Mouse (Mus musculus): ENCODE measurements at regions not wholly inside any gene's neighbourhood (a gene's known extent, or its start where the extent isn't known, plus 50 kb on each side); places are given as distances from the start of the nearest gene placed in this dataset.

DNA sequence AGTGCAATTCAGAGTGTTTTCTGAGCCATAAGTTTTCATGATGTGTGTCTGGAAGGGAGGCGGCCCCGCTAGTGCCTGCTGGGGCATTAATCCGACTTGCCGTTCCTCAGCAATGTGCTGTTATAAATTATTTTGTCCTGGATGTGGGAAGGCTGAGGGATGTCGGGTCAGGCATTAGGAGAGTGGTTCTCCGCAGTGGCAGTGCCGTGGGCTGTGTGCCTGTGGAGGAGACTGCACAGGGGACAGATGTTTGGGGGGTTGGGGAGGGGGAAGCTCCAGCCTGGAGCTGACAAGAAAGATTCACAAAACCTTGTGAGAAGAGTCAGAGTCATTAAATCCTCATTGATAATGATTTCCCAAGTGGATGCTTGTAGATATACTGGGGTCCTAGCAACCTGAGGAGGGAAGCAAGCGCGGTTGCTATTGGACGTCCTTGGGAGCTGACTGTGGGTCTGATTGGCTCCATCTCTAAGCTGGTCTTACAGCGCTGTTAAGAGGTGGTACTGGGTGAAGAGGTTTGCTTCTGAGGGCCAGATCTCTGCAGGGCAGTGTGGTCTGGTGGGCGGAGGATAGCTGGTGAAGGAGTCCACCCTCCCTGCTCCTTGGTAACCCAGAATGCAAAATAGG, 234.5 kb downstream of the Uaca start:
- Histone ChIP-seq H3K27me3 (replicated peaks; ENCODE audit: control insufficient read depth, insufficient read depth, low read length) (no peaks in the 10 kb centered on the region), H3K9me3 (ENCODE audit: control insufficient read depth, low read length) (no peaks in the 10 kb centered on the region), H3K4me2 (ENCODE audit: low read length) (no peak overlapping the region), H3K4me1 (ENCODE audit: control insufficient read depth, insufficient read depth, low read depth, low read length) (peaks cover 20% of the 10 kb centered on the region), H3K9ac (ENCODE audit: low read depth, low read length) (no peak overlapping the region), H3K27ac (ENCODE audit: low read depth, low read length) (no peak overlapping the region), H3K4me3 (ENCODE audit: low read length) (no peak overlapping the region), H3K36me3 (ENCODE audit: control insufficient read depth, insufficient read depth, low read length) (no peaks in the 10 kb centered on the region)
- WGBS: 38% methylated on average over 12 of the region's 12 CpGs
- peak; percentile 73 for ATAC-seq

DNA sequence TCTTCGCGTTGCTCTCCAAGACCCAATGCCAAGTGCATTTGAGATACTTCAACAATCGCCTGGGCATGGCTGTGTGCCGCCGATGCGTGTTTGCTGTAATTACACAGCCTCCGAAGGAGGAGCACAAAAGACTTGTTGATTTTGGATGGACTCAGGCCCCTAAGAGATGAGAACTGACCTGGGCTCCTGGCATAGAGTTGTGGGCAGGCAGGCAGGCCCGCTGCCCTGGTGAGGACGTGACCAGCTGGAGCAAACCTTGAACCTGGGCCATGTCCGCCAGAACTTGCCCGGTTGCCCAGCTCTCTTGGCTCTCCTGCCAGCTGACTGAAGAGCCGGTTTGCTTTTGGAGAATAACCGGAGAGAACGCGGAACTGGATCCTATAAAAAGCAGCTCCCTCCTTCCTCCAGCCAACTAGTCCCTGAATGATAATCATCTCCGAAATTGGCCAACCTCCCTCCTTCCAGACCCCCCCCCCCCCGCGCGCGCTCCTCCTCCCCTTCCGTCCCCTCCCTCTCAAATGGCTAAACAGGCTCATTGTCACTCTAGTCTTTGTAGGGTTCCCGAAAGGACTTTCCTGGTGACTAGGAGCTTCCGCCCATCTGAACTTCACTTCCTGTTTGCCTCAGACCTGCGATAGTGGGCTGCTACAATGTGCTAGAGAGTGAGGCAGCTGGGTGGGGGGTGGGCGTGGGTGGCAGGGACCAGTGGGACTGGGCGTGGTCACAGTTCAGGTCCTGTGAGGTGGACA, 237.5 kb downstream of the Uaca start:
- H3K9me3 ChIP-seq (ENCODE audit: control insufficient read depth, low read length): no peaks in the 10 kb centered on the region
- peak; percentile 76 for ATAC-seq
- WGBS: 52% methylated on average over 26 of the region's 26 CpGs
- H3K4me3 ChIP-seq (ENCODE audit: low read length): no peak overlapping the region
- H3K4me1 ChIP-seq (ENCODE audit: control insufficient read depth, insufficient read depth, low read depth, low read length): peaks cover 20% of the 10 kb centered on the region
- 0 out of 2 replicates have a peak overlapping the region, but pooled peaks have one; percentile 1 for H3K4me2 ChIP-seq (ENCODE audit: low read length)
- H3K27ac ChIP-seq (ENCODE audit: low read depth, low read length): no peak overlapping the region
- H3K36me3 ChIP-seq (ENCODE audit: control insufficient read depth, insufficient read depth, low read length): no peaks in the 10 kb centered on the region
- H3K9ac ChIP-seq (ENCODE audit: low read depth, low read length): no peak overlapping the region
- H3K27me3 ChIP-seq (replicated peaks; ENCODE audit: control insufficient read depth, insufficient read depth, low read length): no peaks in the 10 kb centered on the region

GRCm38 (mm10) chr9:61032448-61033433, 238.4 kb downstream of the Uaca start:
- Histone ChIP-seq H3K27me3 (replicated peaks; ENCODE audit: control insufficient read depth, insufficient read depth, low read length) (no peaks in the 10 kb centered on the region), H3K36me3 (ENCODE audit: control insufficient read depth, insufficient read depth, low read length) (no peaks in the 10 kb centered on the region), H3K4me1 (ENCODE audit: control insufficient read depth, insufficient read depth, low read depth, low read length) (peaks cover 20% of the 10 kb centered on the region), H3K9me3 (ENCODE audit: control insufficient read depth, low read length) (no peaks in the 10 kb centered on the region), H3K4me2 (ENCODE audit: low read length) (no peak overlapping the region; the same call in 1 of the 2 replicates), H3K4me3 (ENCODE audit: low read length) (no peak overlapping the region), H3K9ac (ENCODE audit: low read depth, low read length) (no peak overlapping the region), H3K27ac (ENCODE audit: low read depth, low read length) (0 out of 2 replicates have a peak overlapping the region, but pooled peaks have one; percentile 18)
- ATAC-seq: no peak
- 46% methylated on average over 23 of the region's 23 CpGs for WGBS

- WGBS: 61% methylated on average over 9 of the region's 9 CpGs
These were observed 239.3 kb downstream of the Uaca start for GRCm38 (mm10) chr9:61033593-61033992.

GRCm38 (mm10) chr9:61042063-61042462, 247.7 kb downstream of the Uaca start:
- Histone ChIP-seq H3K36me3 (ENCODE audit: control insufficient read depth, insufficient read depth, low read length) (no peaks in the 10 kb centered on the region), H3K9ac (ENCODE audit: low read depth, low read length) (no peak overlapping the region), H3K4me1 (ENCODE audit: control insufficient read depth, insufficient read depth, low read depth, low read length) (no peaks in the 10 kb centered on the region), H3K27me3 (replicated peaks; ENCODE audit: control insufficient read depth, insufficient read depth, low read length) (no peaks in the 10 kb centered on the region; the same call in 1 of the 2 replicates), H3K4me2 (ENCODE audit: low read length) (no peak overlapping the region), H3K4me3 (ENCODE audit: low read length) (no peak overlapping the region), H3K27ac (ENCODE audit: low read depth, low read length) (no peak overlapping the region), H3K9me3 (ENCODE audit: control insufficient read depth, low read length) (no peaks in the 10 kb centered on the region)
- ATAC-seq: no peak
- 54% methylated on average over 2 of the region's 2 CpGs for WGBS

More at GRCm38 (mm10) chr9:61033593-61033992, 239.3 kb downstream of the Uaca start:
- no peak for ATAC-seq
- Histone ChIP-seq H3K9me3 (ENCODE audit: control insufficient read depth, low read length) (no peaks in the 10 kb centered on the region), H3K27ac (ENCODE audit: low read depth, low read length) (no peak overlapping the region), H3K27me3 (replicated peaks; ENCODE audit: control insufficient read depth, insufficient read depth, low read length) (no peaks in the 10 kb centered on the region), H3K4me3 (ENCODE audit: low read length) (no peak overlapping the region), H3K4me2 (ENCODE audit: low read length) (no peak overlapping the region), H3K36me3 (ENCODE audit: control insufficient read depth, insufficient read depth, low read length) (no peaks in the 10 kb centered on the region), H3K9ac (ENCODE audit: low read depth, low read length) (no peak overlapping the region), H3K4me1 (ENCODE audit: control insufficient read depth, insufficient read depth, low read depth, low read length) (peaks cover 20% of the 10 kb centered on the region)

DNA sequence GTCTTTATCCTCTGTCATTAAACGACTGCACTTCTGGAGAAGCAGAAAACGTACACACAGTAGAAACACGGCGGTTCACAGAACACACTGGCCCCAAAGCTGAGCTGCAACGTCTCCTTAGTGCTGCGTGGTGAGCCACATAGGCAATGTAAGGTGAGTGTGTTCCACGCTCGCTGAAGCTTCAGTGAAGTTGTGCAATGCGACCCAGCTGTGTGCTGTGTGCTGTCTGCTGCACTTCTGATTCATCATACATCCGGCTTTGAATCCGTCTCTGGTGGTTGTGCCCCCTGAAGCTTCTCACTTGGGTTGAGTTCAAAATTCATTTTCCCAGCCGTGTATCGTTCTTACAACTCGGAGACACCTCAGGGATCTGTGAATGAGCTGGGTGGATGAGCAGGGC, 250.6 kb downstream of the Uaca start:
- no peak overlapping the region for H3K4me2 ChIP-seq (ENCODE audit: low read length)
- WGBS: 78% methylated on average over 14 of the region's 14 CpGs
- H3K4me3 ChIP-seq (ENCODE audit: low read length): no peak overlapping the region
- H3K9ac ChIP-seq (ENCODE audit: low read depth, low read length): no peak overlapping the region
- no peak overlapping the region for H3K27ac ChIP-seq (ENCODE audit: low read depth, low read length)
- no peaks in the 10 kb centered on the region; the same call in 1 of the 2 replicates for H3K27me3 ChIP-seq (replicated peaks; ENCODE audit: control insufficient read depth, insufficient read depth, low read length)
- no peaks in the 10 kb centered on the region for H3K4me1 ChIP-seq (ENCODE audit: control insufficient read depth, insufficient read depth, low read depth, low read length)
- H3K36me3 ChIP-seq (ENCODE audit: control insufficient read depth, insufficient read depth, low read length): no peaks in the 10 kb centered on the region
- H3K9me3 ChIP-seq (ENCODE audit: control insufficient read depth, low read length): no peaks in the 10 kb centered on the region
- ATAC-seq: no peak

- H3K27ac ChIP-seq (ENCODE audit: low read depth, low read length): no peak overlapping the region
- no peak overlapping the region for H3K4me2 ChIP-seq (ENCODE audit: low read length)
- no peaks in the 10 kb centered on the region for H3K36me3 ChIP-seq (ENCODE audit: control insufficient read depth, insufficient read depth, low read length)
- no peaks in the 10 kb centered on the region; the same call in 1 of the 2 replicates for H3K27me3 ChIP-seq (replicated peaks; ENCODE audit: control insufficient read depth, insufficient read depth, low read length)
- H3K4me3 ChIP-seq (ENCODE audit: low read length): no peak overlapping the region
- H3K9ac ChIP-seq (ENCODE audit: low read depth, low read length): no peak overlapping the region
- H3K4me1 ChIP-seq (ENCODE audit: control insufficient read depth, insufficient read depth, low read depth, low read length): no peaks in the 10 kb centered on the region
- WGBS: 21% methylated on average over 7 of the region's 7 CpGs
- H3K9me3 ChIP-seq (ENCODE audit: control insufficient read depth, low read length): no peaks in the 10 kb centered on the region
- ATAC-seq: no peak
These were observed 252.2 kb downstream of the Uaca start for GRCm38 (mm10) chr9:61046517-61046916.

GRCm38 (mm10) chr9:61047289-61047688, 252.9 kb downstream of the Uaca start:
- WGBS: 74% methylated on average over 11 of the region's 11 CpGs
- Histone ChIP-seq H3K27ac (ENCODE audit: low read depth, low read length) (no peak overlapping the region), H3K4me3 (ENCODE audit: low read length) (no peak overlapping the region), H3K9ac (ENCODE audit: low read depth, low read length) (no peak overlapping the region), H3K27me3 (replicated peaks; ENCODE audit: control insufficient read depth, insufficient read depth, low read length) (no peaks in the 10 kb centered on the region; the same call in 1 of the 2 replicates), H3K4me1 (ENCODE audit: control insufficient read depth, insufficient read depth, low read depth, low read length) (no peaks in the 10 kb centered on the region), H3K4me2 (ENCODE audit: low read length) (no peak overlapping the region), H3K36me3 (ENCODE audit: control insufficient read depth, insufficient read depth, low read length) (no peaks in the 10 kb centered on the region), H3K9me3 (ENCODE audit: control insufficient read depth, low read length) (no peaks in the 10 kb centered on the region)
- ATAC-seq: no peak
